Mouse (Mus musculus): ENCODE data around the gene Tmem132d.

DNA sequence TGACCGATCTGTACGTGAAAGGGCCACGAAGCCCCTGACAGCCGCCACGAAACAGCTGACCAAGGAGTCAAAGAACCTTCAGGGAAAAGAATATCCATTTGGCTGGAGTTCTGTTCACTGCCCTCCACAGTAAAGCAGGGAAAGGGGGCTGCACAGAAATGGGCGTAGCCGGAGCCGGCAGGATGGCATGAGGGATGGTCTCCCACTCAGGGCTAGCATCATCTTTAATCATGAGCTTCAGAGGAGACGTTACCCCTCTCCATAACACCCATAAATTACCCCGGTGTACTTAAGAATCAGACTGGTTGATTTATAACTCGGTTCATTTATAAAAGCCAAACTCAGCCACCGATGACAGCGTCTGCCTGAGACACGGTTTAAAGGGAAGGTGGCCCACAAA, 36.9 kb upstream of the Tmem132d start:
- no peak for TF ChIP-seq CTCF (IDR thresholded peaks at IDR 0.05; ENCODE audit: control insufficient read depth, insufficient read depth, low read length)
- TF ChIP-seq POLR2A (IDR thresholded peaks at IDR 0.05; ENCODE audit: borderline replicate concordance, control insufficient read depth, low read depth, low read length) = no peak
